Mouse (Mus musculus): ENCODE measurements at regions not wholly inside any gene's neighbourhood (a gene's known extent, or its start where the extent isn't known, plus 50 kb on each side); places are given as distances from the start of the nearest gene placed in this dataset.

- no peaks in the 10 kb centered on the region for H3K9me3 ChIP-seq
- no peaks in the 10 kb centered on the region for H3K36me3 ChIP-seq
- no peak overlapping the region for H3K4me3 ChIP-seq
- WGBS, result 80% methylated on average over 4 of the region's 4 CpGs
- ATAC-seq (ENCODE audit: insufficient number of reproducible peaks, insufficient read depth, low FRiP score, low TSS enrichment, low read depth), result no peak
- H3K4me2 ChIP-seq, result no peak overlapping the region
- H3K27ac ChIP-seq, result no peak overlapping the region
- 0 out of 2 replicates have a peak, but pooled peaks cover 3% of the 10 kb centered on the region for H3K4me1 ChIP-seq
- H3K27me3 ChIP-seq, result no peaks in the 10 kb centered on the region
- no peak overlapping the region for H3K9ac ChIP-seq
Observed at GRCm38 (mm10) chr12:107438506-107438905, 49.9 kb upstream of the 3110018I06Rik start.
